Mouse (Mus musculus): ENCODE results near the gene Pvalb. TPM values are rescaled to one million over a fixed set of nuclear protein-coding genes. Genes with fewer than 3 reads are reported as not detected.

Gene Pvalb
- polyA plus RNA-seq, 1 experiment from 2014 or later, result not detected

- H3K27ac ChIP-seq (replicated peaks), result no peak overlapping the region
- no peaks in the 10 kb centered on the region for H3K9me3 ChIP-seq (replicated peaks)
- 0 out of 2 replicates have a peak, but pooled peaks cover 3% of the 10 kb centered on the region for H3K4me1 ChIP-seq
- no peak for ATAC-seq (ENCODE audit: insufficient number of reproducible peaks, low FRiP score, low TSS enrichment, low read depth)
- H3K27me3 ChIP-seq, result peaks cover 5% of the 10 kb centered on the region; the same call in 1 of the 2 replicates
- H3K4me2 ChIP-seq (replicated peaks), result no peak overlapping the region
- H3K4me3 ChIP-seq (replicated peaks), result no peak overlapping the region
- no peaks in the 10 kb centered on the region for H3K36me3 ChIP-seq
- no peak overlapping the region for H3K9ac ChIP-seq
- 67% methylated on average over 5 of the region's 5 CpGs for WGBS
Measured at GRCm38 (mm10) chr15:78234823-78235509, 28.8 kb upstream of the Pvalb start.

- Histone ChIP-seq H3K4me2 (replicated peaks) (peak overlapping the region; percentile 25; the same call in 1 of the 2 replicates), H3K36me3 (no peaks in the 10 kb centered on the region), H3K9ac (no peak overlapping the region), H3K4me3 (replicated peaks) (no peak overlapping the region), H3K4me1 (0 out of 2 replicates have a peak, but pooled peaks cover 3% of the 10 kb centered on the region), H3K27me3 (0 out of 2 replicates have a peak, but pooled peaks cover 5% of the 10 kb centered on the region), H3K9me3 (replicated peaks) (no peaks in the 10 kb centered on the region), H3K27ac (replicated peaks) (no peak overlapping the region)
- 19% methylated on average over 13 of the region's 13 CpGs for WGBS
- ATAC-seq (ENCODE audit: insufficient number of reproducible peaks, low FRiP score, low TSS enrichment, low read depth), result no peak; the same call in 1 of the 2 replicates
Measured at GRCm38 (mm10) chr15:78231346-78232331, 25.4 kb upstream of the Pvalb start.

DNA sequence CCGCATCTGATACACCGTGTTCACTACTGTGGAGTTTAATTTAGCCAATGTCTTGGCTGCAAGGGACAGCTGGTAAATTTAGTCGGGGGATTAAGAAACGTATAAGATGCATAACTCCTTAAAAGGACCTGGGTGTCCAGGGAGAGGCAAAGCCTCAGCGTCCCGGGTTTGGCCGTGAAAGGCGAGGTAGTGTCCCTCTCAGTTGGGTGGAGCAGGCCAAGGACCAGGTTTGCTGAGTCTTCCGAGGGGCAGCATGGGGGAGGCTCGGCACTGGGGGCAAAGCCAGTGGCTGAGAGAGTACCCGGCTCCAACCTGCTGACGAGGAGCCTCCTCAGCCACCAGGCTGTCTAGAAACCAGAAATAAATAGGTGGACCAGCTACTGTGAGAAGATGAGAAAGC, 21.6 kb upstream of the Pvalb start:
- Histone ChIP-seq H3K4me3 (replicated peaks) (no peak overlapping the region), H3K27ac (replicated peaks) (no peak overlapping the region), H3K9me3 (replicated peaks) (no peaks in the 10 kb centered on the region), H3K9ac (no peak overlapping the region), H3K4me1 (0 out of 2 replicates have a peak, but pooled peaks cover 3% of the 10 kb centered on the region), H3K4me2 (replicated peaks) (no peak overlapping the region), H3K36me3 (no peaks in the 10 kb centered on the region), H3K27me3 (no peaks in the 10 kb centered on the region)
- ATAC-seq (ENCODE audit: insufficient number of reproducible peaks, low FRiP score, low TSS enrichment, low read depth), result no peak
- 79% methylated on average over 12 of the region's 12 CpGs for WGBS

- no peak overlapping the region for H3K4me3 ChIP-seq (replicated peaks)
- no peak overlapping the region for H3K9ac ChIP-seq
- H3K36me3 ChIP-seq, result no peaks in the 10 kb centered on the region
- H3K4me1 ChIP-seq, result no peaks in the 10 kb centered on the region
- WGBS, result 75% methylated on average over 9 of the region's 9 CpGs
- no peak overlapping the region for H3K27ac ChIP-seq (replicated peaks)
- ATAC-seq (ENCODE audit: insufficient number of reproducible peaks, low FRiP score, low TSS enrichment, low read depth), result no peak
- H3K27me3 ChIP-seq, result no peaks in the 10 kb centered on the region
- H3K4me2 ChIP-seq (replicated peaks), result no peak overlapping the region
- no peaks in the 10 kb centered on the region for H3K9me3 ChIP-seq (replicated peaks)
Measured at GRCm38 (mm10) chr15:78215269-78215668, 9.1 kb upstream of the Pvalb start.

DNA sequence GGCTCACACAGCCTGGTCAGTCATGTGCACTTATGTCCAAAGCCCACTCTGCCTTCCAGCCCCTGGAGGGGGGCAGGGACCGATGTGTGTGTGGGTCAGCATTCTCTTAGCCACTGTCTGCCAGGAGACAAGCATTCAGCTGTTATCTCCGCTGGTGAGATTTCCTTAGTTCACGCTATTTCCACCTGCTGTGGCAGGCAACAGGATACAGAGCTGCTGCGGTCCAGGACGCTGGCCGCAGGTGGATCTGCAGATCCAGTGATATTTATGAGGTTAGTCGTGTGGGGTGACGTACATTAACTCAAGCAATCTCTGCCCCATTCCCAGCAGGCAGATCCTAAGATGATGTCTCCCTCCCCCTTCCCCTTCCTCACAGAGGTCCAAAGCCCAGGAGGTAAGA, 5.2 kb upstream of the Pvalb start:
- H3K4me3 ChIP-seq (replicated peaks), result no peak overlapping the region
- no peaks in the 10 kb centered on the region for H3K4me1 ChIP-seq
- no peak overlapping the region for H3K27ac ChIP-seq (replicated peaks)
- H3K36me3 ChIP-seq, result no peaks in the 10 kb centered on the region
- WGBS, result 79% methylated on average over 8 of the region's 8 CpGs
- ATAC-seq (ENCODE audit: insufficient number of reproducible peaks, low FRiP score, low TSS enrichment, low read depth), result no peak
- H3K4me2 ChIP-seq (replicated peaks), result no peak overlapping the region
- no peak overlapping the region for H3K9ac ChIP-seq
- peaks cover 3% of the 10 kb centered on the region for H3K27me3 ChIP-seq
- no peaks in the 10 kb centered on the region for H3K9me3 ChIP-seq (replicated peaks)

DNA sequence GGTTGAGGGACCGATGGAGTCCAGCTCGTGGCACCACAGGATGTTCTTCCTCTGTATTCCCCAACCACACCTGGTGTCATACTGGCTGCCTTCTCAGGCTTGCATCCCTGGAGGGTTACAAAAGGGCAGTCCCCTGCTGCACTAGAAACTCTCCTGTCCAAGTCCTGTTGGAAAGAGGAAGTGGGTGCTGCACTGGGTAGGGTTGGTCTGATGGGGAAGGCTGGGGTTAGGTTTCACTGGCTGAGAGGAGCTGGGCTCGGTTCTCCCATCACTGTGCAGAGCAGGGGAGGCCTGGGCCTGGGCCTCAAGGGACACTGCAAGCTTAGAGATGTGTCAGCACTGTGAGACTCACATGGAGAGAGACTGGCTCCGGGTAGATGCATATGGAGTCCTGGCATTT, 4.0 kb upstream of the Pvalb start:
- WGBS, result 83% methylated on average over 4 of the region's 4 CpGs
- H3K27me3 ChIP-seq, result peaks cover 15% of the 10 kb centered on the region
- H3K9ac ChIP-seq, result no peak overlapping the region
- no peak overlapping the region for H3K4me3 ChIP-seq (replicated peaks)
- no peaks in the 10 kb centered on the region for H3K4me1 ChIP-seq
- H3K36me3 ChIP-seq, result no peaks in the 10 kb centered on the region
- no peaks in the 10 kb centered on the region for H3K9me3 ChIP-seq (replicated peaks)
- no peak overlapping the region for H3K4me2 ChIP-seq (replicated peaks)
- ATAC-seq (ENCODE audit: insufficient number of reproducible peaks, low FRiP score, low TSS enrichment, low read depth), result no peak
- H3K27ac ChIP-seq (replicated peaks), result no peak overlapping the region

DNA sequence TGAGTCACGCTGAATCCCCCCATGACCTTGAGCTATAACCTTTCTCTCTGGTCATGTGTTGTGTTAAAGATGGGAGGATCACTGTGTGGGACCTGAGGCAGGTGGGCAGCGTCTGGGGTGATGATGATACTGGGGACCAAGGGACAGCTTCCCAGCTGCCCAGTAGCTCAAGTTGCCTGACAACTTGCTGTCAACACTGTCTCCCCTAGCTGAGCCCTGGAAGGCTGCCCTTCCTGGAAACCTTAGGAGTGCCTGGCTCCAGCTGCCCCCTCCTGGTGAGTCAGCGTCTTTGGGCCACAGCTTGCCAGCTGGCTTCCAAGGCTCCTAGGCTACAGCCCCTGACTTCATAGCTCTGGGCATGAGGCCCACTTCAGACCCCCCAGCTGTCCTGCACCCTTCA, 1.0 kb downstream of the Pvalb start:
- Histone ChIP-seq H3K4me1 (peaks cover 9% of the 10 kb centered on the region), H3K27ac (replicated peaks) (no peak overlapping the region), H3K4me2 (replicated peaks) (no peak overlapping the region), H3K9me3 (replicated peaks) (no peaks in the 10 kb centered on the region), H3K9ac (no peak overlapping the region), H3K4me3 (replicated peaks) (no peak overlapping the region), H3K36me3 (no peaks in the 10 kb centered on the region), H3K27me3 (peaks cover 58% of the 10 kb centered on the region)
- ATAC-seq (ENCODE audit: insufficient number of reproducible peaks, low FRiP score, low TSS enrichment, low read depth), result peak; percentile 11; the same call in 1 of the 2 replicates
- WGBS, result 38% methylated on average over 3 of the region's 3 CpGs

- no peaks in the 10 kb centered on the region for H3K9me3 ChIP-seq (replicated peaks)
- peak overlapping the region; percentile 60 for H3K4me2 ChIP-seq (replicated peaks)
- H3K9ac ChIP-seq, result no peak overlapping the region
- peak overlapping the region; percentile 34 for H3K4me3 ChIP-seq (replicated peaks)
- H3K27ac ChIP-seq (replicated peaks), result no peak overlapping the region
- 2% methylated on average over 41 of the region's 41 CpGs for WGBS
- no peaks in the 10 kb centered on the region for H3K36me3 ChIP-seq
- peaks cover 9% of the 10 kb centered on the region for H3K4me1 ChIP-seq
- no peak for ATAC-seq (ENCODE audit: insufficient number of reproducible peaks, low FRiP score, low TSS enrichment, low read depth)
- peaks cover 58% of the 10 kb centered on the region for H3K27me3 ChIP-seq
Measured at GRCm38 (mm10) chr15:78204053-78204847, 1.9 kb downstream of the Pvalb start.

DNA sequence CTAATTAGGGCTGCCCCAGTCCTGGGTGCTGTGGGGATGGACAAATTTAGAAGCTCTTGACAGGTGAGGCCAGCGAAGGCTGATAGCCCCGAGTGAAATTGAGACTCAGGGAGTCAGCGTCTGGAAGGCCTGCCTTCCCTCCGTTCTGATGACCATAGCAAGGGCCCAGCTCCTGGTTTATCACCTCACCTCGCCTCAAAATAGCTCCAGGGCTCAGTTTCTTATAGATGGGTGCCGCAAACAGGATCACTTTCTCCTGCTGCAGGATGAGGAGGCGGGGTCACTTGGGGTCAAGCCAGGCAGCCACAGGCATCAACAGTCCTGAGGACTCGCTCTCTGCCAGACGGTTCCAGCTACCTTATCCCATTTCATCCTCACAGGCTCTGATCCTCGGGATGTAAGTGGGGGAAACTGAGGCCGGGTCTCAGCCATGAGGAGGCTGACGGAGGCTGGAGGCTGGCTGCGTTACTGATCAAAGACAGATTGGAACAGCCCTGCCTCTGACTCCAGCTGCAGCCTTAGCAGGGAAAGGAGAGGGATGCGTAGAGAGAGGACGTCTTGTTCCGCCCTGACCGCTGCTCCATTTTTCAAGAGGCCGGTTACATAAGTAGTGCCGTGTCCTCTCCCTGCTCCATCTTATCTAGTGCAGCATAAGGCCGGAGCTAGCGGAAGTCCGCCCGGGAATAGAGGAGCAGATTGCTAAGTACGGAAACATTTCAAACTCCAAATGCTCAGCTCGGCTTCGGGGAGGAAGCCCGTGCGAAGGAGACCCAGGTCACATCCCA, 10.9 kb downstream of the Pvalb start:
- no peak for ATAC-seq (ENCODE audit: insufficient number of reproducible peaks, low FRiP score, low TSS enrichment, low read depth)
- Histone ChIP-seq H3K4me3 (replicated peaks) (no peak overlapping the region), H3K27me3 (no peaks in the 10 kb centered on the region), H3K36me3 (no peaks in the 10 kb centered on the region), H3K27ac (replicated peaks) (no peak overlapping the region), H3K9ac (no peak overlapping the region), H3K9me3 (replicated peaks) (no peaks in the 10 kb centered on the region), H3K4me1 (no peaks in the 10 kb centered on the region), H3K4me2 (replicated peaks) (no peak overlapping the region)
- 64% methylated on average over 28 of the region's 28 CpGs for WGBS

DNA sequence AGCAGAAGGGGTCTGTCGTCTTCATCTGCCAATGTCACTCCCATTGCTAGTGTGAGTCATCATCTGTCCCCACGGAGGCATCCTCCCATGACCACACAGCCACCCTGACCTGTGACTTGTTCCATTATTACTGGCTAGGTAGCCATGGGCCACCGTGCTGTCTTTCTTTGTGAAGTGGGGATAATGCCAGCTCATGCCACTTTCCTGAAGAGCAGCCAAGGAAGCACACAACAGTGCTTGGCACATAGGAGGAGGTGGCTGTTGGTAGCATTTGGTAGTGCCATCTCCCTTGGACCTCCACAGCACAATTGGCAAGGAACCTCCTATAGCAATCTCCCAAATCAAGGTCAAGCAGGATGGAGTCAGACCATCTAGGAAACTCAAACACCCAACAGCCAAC, 11.9 kb downstream of the Pvalb start:
- Histone ChIP-seq H3K9me3 (replicated peaks) (no peaks in the 10 kb centered on the region), H3K36me3 (no peaks in the 10 kb centered on the region), H3K4me1 (no peaks in the 10 kb centered on the region), H3K4me3 (replicated peaks) (no peak overlapping the region), H3K9ac (no peak overlapping the region), H3K27me3 (no peaks in the 10 kb centered on the region), H3K27ac (replicated peaks) (no peak overlapping the region), H3K4me2 (replicated peaks) (no peak overlapping the region)
- no peak for ATAC-seq (ENCODE audit: insufficient number of reproducible peaks, low FRiP score, low TSS enrichment, low read depth)
- WGBS, result 81% methylated on average over 3 of the region's 3 CpGs

Data from embryonic facial prominence, embryonic 15.5 days (tissue).